Mouse (Mus musculus) small intestine, adult 2 months (tissue): ENCODE results near the gene Golga5. TPM values are rescaled to one million over a fixed set of nuclear protein-coding genes. Genes with fewer than 3 reads are reported as not detected.

Experiments used
- H3K27ac ChIP-seq: fragments of 200-500 bp; 2 replicates; pipeline ENCODE4 v1.5.1; 2012; ENCODE audit warnings: low read depth, low read length, control low read depth, inconsistent platforms; ENCODE audit not compliant: insufficient read depth
- H3K27me3 ChIP-seq: fragments of 200-500 bp; 2 replicates; pipeline ENCODE4 v1.6.1; 2012; ENCODE audit warnings: mild to moderate bottlenecking, moderate library complexity, low read length, inconsistent platforms; ENCODE audit not compliant: control insufficient read depth, insufficient read depth
- H3K36me3 ChIP-seq: fragments of 200-500 bp; 2 replicates; pipeline ENCODE4 v1.6.1; 2012; ENCODE audit warnings: mild to moderate bottlenecking, low read length, control low read depth, inconsistent platforms; ENCODE audit not compliant: control insufficient read depth, insufficient read depth
- H3K4me1 ChIP-seq: fragments of 200-500 bp; 2 replicates; pipeline ENCODE4 v1.6.1; 2012; ENCODE audit warnings: low read length, inconsistent platforms, mixed read lengths; ENCODE audit not compliant: control insufficient read depth, insufficient read depth, insufficient read length
- H3K4me3 ChIP-seq: fragments of 200-500 bp; 2 replicates; pipeline ENCODE4 v1.5.1; 2012; ENCODE audit warnings: low read depth, mild to moderate bottlenecking, control low read depth, inconsistent platforms, low read length, moderate library complexity
- CTCF ChIP-seq: fragments of 200-500 bp; IDR thresholded peaks from 2 replicates; pipeline ENCODE4 v1.5.1; 2012; ENCODE audit warnings: low read depth, mild to moderate bottlenecking, control low read depth, inconsistent platforms, low read length, moderate library complexity, mixed read lengths; ENCODE audit not compliant: insufficient replicate concordance, insufficient read length; ENCODE audit errors: extremely low read depth
- POLR2A ChIP-seq: fragments of 200-500 bp; IDR thresholded peaks from 2 replicates; pipeline ENCODE4 v1.6.1; 2012; ENCODE audit warnings: low read depth, mild to moderate bottlenecking, control low read depth, inconsistent platforms, low read length, moderate library complexity
- WGBS: fragments of 180-500 bp; shearing (Covaris S2); methylation state at CpG from one replicate; pipeline ENCODE4 v1.1.7; 2018; 5-methylcytosine and 5-hydroxymethylcytosine counted together
- polyA plus RNA-seq: library from polyadenylated mRNA; depleted of rRNA; stranded (reverse); fragments of >200 nt; gene quantifications from 2 replicates; pipeline ENCODE4 v1.2.3, GENCODE M21; 2012; rRNA removed

Golga5 gene
- polyA plus RNA-seq = 3.7 and 7.8 TPM in 2 replicates

- under 1% methylated on average over 83 of the region's 86 CpGs for WGBS
- Histone ChIP-seq H3K27me3 (no peaks in the 10 kb centered on the region), H3K36me3 (peaks cover 16% of the 10 kb centered on the region), H3K4me1 (no peaks in the 10 kb centered on the region; the same call in 1 of the 2 replicates), H3K4me3 (peak within 1 kb of the TSS; percentile 94), H3K27ac (peak within 1 kb of the TSS; percentile 54)
- TF ChIP-seq CTCF = no peak
- peak; percentile 79 for TF ChIP-seq POLR2A
Measured at GRCm38 (mm10) chr12:102468894-102469764, at the start of gene Golga5. Golga5 (plus strand) TSS chr12:102469135.

- peaks cover 4% of the 10 kb centered on the region; the same call in 1 of the 2 replicates for H3K36me3 ChIP-seq
- 85% methylated on average over 3 of the region's 3 CpGs for WGBS
- H3K4me1 ChIP-seq = peaks cover 8% of the 10 kb centered on the region; the same call in 1 of the 2 replicates
- no peak overlapping the region for H3K4me3 ChIP-seq
- H3K27me3 ChIP-seq = no peaks in the 10 kb centered on the region
- H3K27ac ChIP-seq = no peak overlapping the region
- no peak for TF ChIP-seq POLR2A
- TF ChIP-seq CTCF = no peak
Measured at GRCm38 (mm10) chr12:102419544-102419943, 49.4 kb upstream of the Golga5 start.

GRCm38 (mm10) chr12:102420168-102420890 lies 48.6 kb upstream of the Golga5 start:
- WGBS = 51% methylated on average over 10 of the region's 10 CpGs
- no peak overlapping the region for H3K4me3 ChIP-seq
- peaks cover 6% of the 10 kb centered on the region; the same call in 1 of the 2 replicates for H3K4me1 ChIP-seq
- no peak overlapping the region for H3K27ac ChIP-seq
- H3K27me3 ChIP-seq = no peaks in the 10 kb centered on the region
- H3K36me3 ChIP-seq = peaks cover 4% of the 10 kb centered on the region; the same call in 1 of the 2 replicates
- no peak for TF ChIP-seq POLR2A
- no peak for TF ChIP-seq CTCF

- Histone ChIP-seq H3K27me3 (no peaks in the 10 kb centered on the region), H3K27ac (peak overlapping the region; percentile 32; the same call in 1 of the 2 replicates), H3K4me1 (peaks cover 8% of the 10 kb centered on the region; the same call in 1 of the 2 replicates), H3K4me3 (no peak overlapping the region), H3K36me3 (peaks cover 4% of the 10 kb centered on the region; the same call in 1 of the 2 replicates)
- TF ChIP-seq POLR2A (no peak), CTCF (no peak)
- WGBS = 78% methylated on average over 6 of the region's 6 CpGs
Measured at GRCm38 (mm10) chr12:102422065-102422464, 46.9 kb upstream of the Golga5 start.

GRCm38 (mm10) chr12:102422623-102423320 lies 46.2 kb upstream of the Golga5 start:
- WGBS = 76% methylated on average over 11 of the region's 11 CpGs
- peaks cover 8% of the 10 kb centered on the region; the same call in 1 of the 2 replicates for H3K4me1 ChIP-seq
- H3K4me3 ChIP-seq = no peak overlapping the region
- H3K27ac ChIP-seq = no peak overlapping the region
- no peak for TF ChIP-seq CTCF
- TF ChIP-seq POLR2A = no peak
- no peaks in the 10 kb centered on the region for H3K27me3 ChIP-seq
- peaks cover 4% of the 10 kb centered on the region; the same call in 1 of the 2 replicates for H3K36me3 ChIP-seq

- Histone ChIP-seq H3K36me3 (peaks cover 4% of the 10 kb centered on the region; the same call in 1 of the 2 replicates), H3K27ac (no peak overlapping the region), H3K4me1 (peaks cover 8% of the 10 kb centered on the region; the same call in 1 of the 2 replicates), H3K4me3 (no peak overlapping the region), H3K27me3 (no peaks in the 10 kb centered on the region)
- TF ChIP-seq CTCF (no peak), POLR2A (no peak)
- WGBS = 88% methylated on average over 8 of the region's 8 CpGs
Measured at GRCm38 (mm10) chr12:102423625-102424024, 45.3 kb upstream of the Golga5 start.
